Mouse (Mus musculus) limb, embryonic 11.5 days (tissue): ENCODE measurements around the gene Hormad2. TPM values are rescaled to one million over a fixed set of nuclear protein-coding genes. Genes with fewer than 3 reads are reported as not detected.

Source experiments
- ATAC-seq: fragments of 200-750 bp; cut with Nextera tagmentation; 2 replicates; pipeline ENCODE4 v1.8.0; 2017; ENCODE audit warnings: low read depth; ENCODE audit not compliant: insufficient number of reproducible peaks, low FRiP score, low TSS enrichment
- DNase-seq: peaks from one replicate; pipeline ENCODE4 v3.0.0-alpha.2; 2015; ENCODE audit warnings: low spot score
- H3K27ac ChIP-seq: fragments of 300-500 bp; sonication (generic); replicated peaks from 2 replicates; pipeline ENCODE4 v1.5.1; 2014; ENCODE audit warnings: low read depth, mild to moderate bottlenecking, low read length
- H3K27me3 ChIP-seq: fragments of 300-500 bp; sonication (generic); 2 replicates; pipeline ENCODE4 v1.6.1; 2014; ENCODE audit warnings: mild to moderate bottlenecking, low read length, mixed read lengths; ENCODE audit not compliant: control insufficient read depth, insufficient read depth
- H3K36me3 ChIP-seq: fragments of 300-500 bp; sonication (generic); 2 replicates; pipeline ENCODE4 v1.6.1; 2014; ENCODE audit warnings: mild to moderate bottlenecking, low read length, moderate library complexity, mixed read lengths; ENCODE audit not compliant: control insufficient read depth, insufficient read depth
- H3K4me1 ChIP-seq: fragments of 300-500 bp; sonication (generic); 2 replicates; pipeline ENCODE4 v1.6.1; 2014; ENCODE audit warnings: low read length, mixed read lengths; ENCODE audit not compliant: control insufficient read depth, insufficient read depth
- H3K4me2 ChIP-seq: fragments of 300-500 bp; sonication (generic); 2 replicates; pipeline ENCODE4 v1.6.1; 2014; ENCODE audit warnings: low read depth, mild to moderate bottlenecking, moderate library complexity; ENCODE audit not compliant: severe bottlenecking
- H3K4me3 ChIP-seq: fragments of 300-500 bp; sonication (generic); 2 replicates; pipeline ENCODE4 v1.5.1; 2014; ENCODE audit warnings: low read depth, low read length
- H3K9ac ChIP-seq: fragments of 300-500 bp; sonication (generic); 2 replicates; pipeline ENCODE4 v1.6.1; 2014; ENCODE audit warnings: mild to moderate bottlenecking, low read length
- H3K9me3 ChIP-seq: fragments of 300-500 bp; sonication (generic); 2 replicates; pipeline ENCODE4 v1.6.1; 2016; ENCODE audit warnings: low read length; ENCODE audit not compliant: control insufficient read depth
- WGBS: fragments of 180-500 bp; shearing (Covaris S2); extraction: QIAGEN DNeasy Blood & Tissue Kit; methylation state at CpG from one replicate; pipeline ENCODE4 v1.1.7; 2014; 5-methylcytosine and 5-hydroxymethylcytosine counted together
- polyA plus RNA-seq: library from polyadenylated mRNA; unstranded; fragments of >200 nt; fragmentation: Nextera tagmentation; extraction: Ambion mirVana; gene quantifications from 2 replicates; pipeline ENCODE4 v1.2.1, GENCODE M21; 2014

The Hormad2 gene
- polyA plus RNA-seq, 1 experiment from 2014 or later, result 0.35 TPM

DNA sequence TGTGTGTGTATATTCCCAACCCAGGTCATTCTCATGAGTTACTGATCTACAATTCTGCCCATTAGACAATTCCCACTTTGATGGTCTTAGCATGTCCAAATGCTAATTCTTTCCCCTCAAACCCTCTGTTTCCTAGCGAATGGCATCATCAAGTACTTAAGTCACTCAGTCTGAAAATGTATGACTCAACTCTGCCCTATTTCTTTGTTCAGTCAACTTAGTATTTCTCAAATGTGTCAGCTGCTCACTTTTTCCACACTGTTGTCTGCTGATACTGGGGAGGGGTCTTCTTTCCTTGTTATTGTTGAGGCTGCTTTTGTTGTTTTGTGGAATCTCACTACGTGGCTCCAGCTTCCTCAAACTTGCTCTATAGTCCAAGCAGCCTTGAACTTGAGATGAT, 2.7 kb downstream of the Hormad2 start:
- H3K27me3 ChIP-seq, result no peaks in the 10 kb centered on the region
- no peak overlapping the region for H3K9ac ChIP-seq
- no peaks in the 10 kb centered on the region for H3K9me3 ChIP-seq
- no peak for DNase-seq
- no peak overlapping the region for H3K27ac ChIP-seq
- no peak for ATAC-seq
- H3K4me3 ChIP-seq, result no peak overlapping the region
- WGBS, result 71% methylated on average over 2 of the region's 2 CpGs
- 0 out of 2 replicates have a peak, but pooled peaks cover 2% of the 10 kb centered on the region for H3K4me1 ChIP-seq
- no peaks in the 10 kb centered on the region for H3K36me3 ChIP-seq
- H3K4me2 ChIP-seq, result no peak overlapping the region

DNA sequence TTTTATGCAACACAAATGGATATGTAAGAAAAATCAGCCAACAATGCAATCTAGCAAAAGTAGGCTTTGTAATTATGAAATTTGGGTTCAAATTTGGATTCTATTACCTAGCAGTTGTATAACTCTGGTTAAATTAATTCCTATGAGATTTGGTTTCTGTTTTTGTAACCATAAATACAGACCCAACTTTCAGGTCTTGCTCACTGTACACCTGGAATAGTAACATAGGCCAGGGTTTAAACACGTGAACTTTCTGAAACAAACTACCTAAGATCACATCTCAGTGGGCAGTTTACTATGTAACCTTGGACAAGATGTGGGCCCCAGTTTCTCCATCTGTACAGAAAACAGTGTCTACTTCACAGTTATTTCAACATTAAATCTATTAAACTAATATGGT, 3.6 kb downstream of the Hormad2 start:
- H3K9ac ChIP-seq, result no peak overlapping the region
- H3K4me2 ChIP-seq, result no peak overlapping the region
- DNase-seq, result no peak
- H3K27ac ChIP-seq, result no peak overlapping the region
- H3K4me1 ChIP-seq, result 0 out of 2 replicates have a peak, but pooled peaks cover 2% of the 10 kb centered on the region
- H3K9me3 ChIP-seq, result no peaks in the 10 kb centered on the region
- WGBS, result 90% methylated on average over 1 of the region's 1 CpGs
- no peak for ATAC-seq
- no peak overlapping the region for H3K4me3 ChIP-seq
- H3K27me3 ChIP-seq, result no peaks in the 10 kb centered on the region
- H3K36me3 ChIP-seq, result no peaks in the 10 kb centered on the region

DNA sequence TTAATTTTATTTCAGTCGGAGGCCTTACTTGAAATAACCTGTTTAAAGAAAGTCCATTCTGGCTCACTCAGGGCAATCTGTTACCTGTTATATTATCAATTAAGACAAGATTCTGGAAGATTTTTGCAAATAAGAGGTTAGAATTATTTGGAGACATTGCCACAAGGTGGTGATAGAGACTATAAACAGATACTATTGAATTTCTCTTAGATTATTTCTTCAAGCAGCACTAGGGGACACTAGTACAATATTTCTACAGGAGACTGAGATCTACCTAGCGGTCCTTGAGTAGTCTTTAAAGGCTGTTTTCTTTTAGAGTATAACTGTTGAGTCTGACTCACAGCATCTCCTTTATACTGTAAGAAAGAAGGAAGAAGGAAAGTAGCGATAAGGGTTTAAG, 4.3 kb downstream of the Hormad2 start:
- Histone ChIP-seq H3K4me1 (0 out of 2 replicates have a peak, but pooled peaks cover 2% of the 10 kb centered on the region), H3K27me3 (no peaks in the 10 kb centered on the region), H3K9ac (no peak overlapping the region), H3K36me3 (no peaks in the 10 kb centered on the region), H3K4me3 (no peak overlapping the region), H3K9me3 (no peaks in the 10 kb centered on the region), H3K27ac (no peak overlapping the region), H3K4me2 (no peak overlapping the region)
- ATAC-seq (no peak), DNase-seq (no peak)
- 84% methylated on average over 3 of the region's 3 CpGs for WGBS

DNA sequence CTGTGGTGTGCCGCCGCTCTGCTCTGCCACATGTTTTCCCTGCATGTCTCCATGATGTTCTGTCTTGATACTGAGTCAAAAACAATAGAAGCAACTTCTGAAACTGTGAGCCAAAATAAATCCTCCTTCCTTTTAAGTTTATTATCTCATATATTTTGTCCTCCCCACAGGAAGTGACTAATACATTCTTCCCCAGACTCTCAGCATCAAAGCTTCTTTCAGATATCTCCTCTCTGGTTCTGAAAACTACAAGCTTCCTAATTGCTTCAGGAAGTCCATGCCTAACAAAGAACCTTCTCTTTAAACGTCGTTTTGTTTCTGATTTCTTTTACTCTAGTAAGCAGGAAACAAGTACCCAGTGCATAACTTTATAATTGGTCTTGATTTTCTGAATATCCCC, 6.4 kb downstream of the Hormad2 start:
- Histone ChIP-seq H3K4me2 (no peak overlapping the region), H3K4me3 (no peak overlapping the region), H3K27ac (no peak overlapping the region), H3K9me3 (no peaks in the 10 kb centered on the region), H3K9ac (no peak overlapping the region), H3K4me1 (no peaks in the 10 kb centered on the region), H3K36me3 (no peaks in the 10 kb centered on the region), H3K27me3 (no peaks in the 10 kb centered on the region)
- DNase-seq (no peak), ATAC-seq (no peak)
- WGBS, result 70% methylated on average over 4 of the region's 4 CpGs

DNA sequence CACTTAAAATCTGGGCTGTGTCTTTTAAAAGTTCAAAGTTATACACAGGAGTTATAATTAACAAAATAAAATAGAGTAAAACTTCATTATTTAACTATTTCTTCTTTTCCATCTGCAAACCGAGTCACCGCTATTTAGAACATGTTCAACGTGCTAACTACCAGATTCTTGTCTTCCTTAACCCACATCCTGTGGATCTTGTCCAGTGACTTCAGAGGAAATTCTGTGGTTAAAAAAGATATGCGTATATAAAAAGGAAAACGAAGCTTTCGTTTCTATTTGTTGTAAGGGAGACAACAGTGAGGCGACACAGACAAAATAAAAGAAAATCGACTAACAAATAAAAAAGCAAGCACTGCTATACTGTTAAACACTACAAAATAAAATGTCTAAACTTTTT, 17.1 kb downstream of the Hormad2 start:
- Histone ChIP-seq H3K9me3 (no peaks in the 10 kb centered on the region), H3K36me3 (no peaks in the 10 kb centered on the region), H3K4me1 (no peaks in the 10 kb centered on the region), H3K27ac (no peak overlapping the region), H3K27me3 (no peaks in the 10 kb centered on the region), H3K4me2 (no peak overlapping the region), H3K4me3 (no peak overlapping the region), H3K9ac (no peak overlapping the region)
- 87% methylated on average over 8 of the region's 8 CpGs for WGBS
- DNase-seq, result no peak
- no peak for ATAC-seq

DNA sequence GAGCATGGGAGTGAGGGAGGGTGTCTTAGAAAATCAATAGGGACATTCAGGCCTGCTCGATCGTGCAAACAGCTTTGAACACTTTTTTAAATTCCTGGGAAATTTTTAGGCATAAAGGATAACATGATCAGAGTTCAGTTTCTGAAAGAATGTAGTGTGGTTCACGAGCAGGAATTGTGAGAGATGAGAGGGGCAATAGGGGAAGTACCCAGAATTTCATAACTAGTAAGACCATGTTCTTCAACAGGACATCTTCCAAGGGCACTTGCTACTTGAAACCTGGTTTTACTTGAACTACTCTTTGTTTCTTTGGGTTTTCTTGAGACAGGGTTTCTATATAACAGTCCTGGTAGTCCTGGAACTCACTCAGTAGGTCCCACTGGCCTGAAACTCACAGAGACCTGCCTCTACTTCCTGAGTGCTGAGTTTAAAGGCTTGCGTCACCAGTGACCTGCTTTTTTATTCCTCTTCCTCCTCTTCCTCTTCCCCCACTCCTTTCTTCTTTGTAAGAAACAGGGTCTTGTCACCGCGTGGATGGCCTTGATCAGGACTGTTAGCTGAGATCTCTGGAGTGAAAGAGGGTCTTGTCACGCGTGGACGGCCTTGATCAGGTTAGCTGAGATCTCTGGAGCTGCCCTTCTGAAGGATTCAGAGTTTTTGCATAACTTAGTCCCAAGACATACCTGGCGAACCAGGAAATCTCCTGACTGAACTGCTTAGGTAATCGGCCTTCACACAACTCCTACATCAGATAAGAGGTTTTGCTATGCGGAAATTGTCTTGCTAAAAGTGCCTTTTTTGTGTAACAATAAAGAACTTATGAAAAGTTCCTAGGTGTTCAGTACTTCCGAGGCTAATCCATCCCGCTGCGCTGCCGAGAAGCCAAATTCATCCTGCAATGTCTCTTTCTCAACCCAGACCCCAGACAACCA, 18.1 kb downstream of the Hormad2 start:
- Histone ChIP-seq H3K4me1 (no peaks in the 10 kb centered on the region), H3K4me2 (no peak overlapping the region), H3K27me3 (no peaks in the 10 kb centered on the region), H3K27ac (no peak overlapping the region), H3K9me3 (no peaks in the 10 kb centered on the region), H3K4me3 (no peak overlapping the region), H3K36me3 (no peaks in the 10 kb centered on the region), H3K9ac (no peak overlapping the region)
- WGBS, result 83% methylated on average over 16 of the region's 16 CpGs
- no peak for ATAC-seq
- no peak for DNase-seq

DNA sequence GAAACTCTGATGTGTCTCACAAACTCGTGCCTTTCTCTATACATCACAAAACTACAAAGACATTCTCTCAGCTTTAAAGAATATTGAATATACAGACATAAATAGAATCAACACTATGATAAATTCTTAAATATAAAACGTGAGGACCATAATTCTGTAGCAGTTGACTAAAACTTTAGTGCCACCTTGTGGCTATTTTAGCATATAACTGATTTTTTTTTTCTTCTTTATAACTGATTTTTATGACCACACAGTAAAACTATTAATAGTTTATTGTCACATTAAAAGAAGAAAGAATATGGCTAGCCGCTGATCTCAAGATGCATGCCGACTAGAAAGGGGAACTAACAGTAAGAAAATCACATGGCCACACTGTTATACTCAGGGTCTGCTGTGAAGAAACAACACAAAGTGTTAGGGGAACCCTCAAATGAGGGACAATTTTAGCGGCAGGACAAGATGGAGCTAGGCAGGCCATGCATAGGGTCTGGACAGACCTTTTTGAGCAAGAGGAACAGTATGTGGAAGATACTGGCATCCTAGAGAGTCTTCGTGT, 18.9 kb downstream of the Hormad2 start:
- WGBS, result 43% methylated on average over 6 of the region's 6 CpGs
- Histone ChIP-seq H3K27me3 (no peaks in the 10 kb centered on the region), H3K9me3 (no peaks in the 10 kb centered on the region), H3K36me3 (no peaks in the 10 kb centered on the region), H3K4me3 (no peak overlapping the region), H3K4me1 (no peaks in the 10 kb centered on the region), H3K9ac (no peak overlapping the region), H3K4me2 (no peak overlapping the region), H3K27ac (no peak overlapping the region)
- ATAC-seq (no peak), DNase-seq (no peak)

DNA sequence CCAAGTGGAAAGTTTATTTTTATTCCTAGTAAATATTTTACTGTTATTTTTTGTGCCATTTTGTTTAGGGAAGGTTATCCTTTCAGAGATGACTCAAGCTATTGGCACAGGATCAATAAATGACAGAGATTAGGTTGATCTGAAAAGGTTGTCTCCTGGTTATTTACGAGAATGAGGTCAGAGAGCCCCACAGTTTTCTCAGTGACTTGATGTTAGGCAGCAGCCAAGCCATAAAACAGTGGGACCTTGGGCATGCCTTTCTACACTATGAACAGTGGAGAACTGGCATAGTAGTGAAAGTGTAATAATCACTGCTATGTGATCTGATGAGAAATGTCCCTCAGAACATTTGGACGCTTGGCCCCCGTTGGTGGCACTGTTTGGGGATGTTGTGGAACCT, 22.9 kb downstream of the Hormad2 start:
- ATAC-seq, result no peak
- H3K4me2 ChIP-seq, result no peak overlapping the region
- H3K27ac ChIP-seq, result no peak overlapping the region
- H3K4me3 ChIP-seq, result no peak overlapping the region
- H3K36me3 ChIP-seq, result no peaks in the 10 kb centered on the region
- no peaks in the 10 kb centered on the region for H3K9me3 ChIP-seq
- no peak for DNase-seq
- WGBS, result 76% methylated on average over 3 of the region's 3 CpGs
- no peaks in the 10 kb centered on the region for H3K27me3 ChIP-seq
- H3K9ac ChIP-seq, result no peak overlapping the region
- no peaks in the 10 kb centered on the region for H3K4me1 ChIP-seq
